Mouse (Mus musculus) cortical plate, adult 2 months (tissue): ENCODE measurements around the gene Kcnrg. TPM values are rescaled to one million over a fixed set of nuclear protein-coding genes. Genes with fewer than 3 reads are reported as not detected.

Source experiments
- H3K27ac ChIP-seq: fragments of 200-500 bp; 2 replicates; pipeline ENCODE4 v1.5.1; 2012; ENCODE audit warnings: low read length, control low read depth, inconsistent platforms; ENCODE audit not compliant: insufficient read depth
- H3K4me1 ChIP-seq: fragments of 200-500 bp; 2 replicates; pipeline ENCODE4 v1.6.1; 2011; ENCODE audit warnings: low read length; ENCODE audit not compliant: control insufficient read depth, insufficient read depth
- H3K4me3 ChIP-seq: fragments of 200-500 bp; 2 replicates; pipeline ENCODE4 v1.5.1; 2011; ENCODE audit warnings: mild to moderate bottlenecking, low read length, control low read depth; ENCODE audit not compliant: insufficient read depth
- CTCF ChIP-seq: fragments of 200-500 bp; IDR thresholded peaks from 2 replicates; pipeline ENCODE4 v1.5.1; 2011; ENCODE audit warnings: mild to moderate bottlenecking, control low read depth, low read length; ENCODE audit not compliant: insufficient read depth; ENCODE audit errors: extremely low read depth
- POLR2A ChIP-seq: fragments of 200-500 bp; IDR thresholded peaks from 2 replicates; pipeline ENCODE4 v1.6.1; 2011; ENCODE audit warnings: mild to moderate bottlenecking, low read length, control low read depth; ENCODE audit not compliant: insufficient read depth; ENCODE audit errors: extremely low read depth
- polyA plus RNA-seq: library from polyadenylated mRNA; depleted of rRNA; stranded (reverse); fragments of >200 nt; gene quantifications from 2 replicates; pipeline ENCODE4 v1.2.3, GENCODE M21; 2012

The Kcnrg gene
- polyA plus RNA-seq, 1 experiment, result 0.48 TPM

DNA sequence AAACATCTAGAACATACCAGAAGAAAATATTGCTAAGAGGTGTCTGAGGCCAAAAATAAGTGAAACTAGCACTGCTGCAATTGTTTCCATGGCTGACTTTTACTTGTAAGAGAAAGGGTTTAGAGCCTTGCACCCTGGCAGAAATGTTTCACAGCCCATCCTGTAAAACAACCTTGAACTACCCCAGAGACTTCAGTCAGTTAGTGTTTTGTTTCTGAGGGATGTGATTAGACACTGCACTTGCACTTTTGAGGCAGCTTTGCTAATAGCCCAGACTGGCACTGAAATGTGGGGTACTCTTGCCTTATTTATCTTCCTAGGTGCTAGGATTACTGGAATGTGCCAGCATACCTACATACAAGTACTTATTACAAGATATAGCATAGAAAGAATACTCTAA lies 28.7 kb downstream of the Kcnrg start:
- Histone ChIP-seq H3K4me3 (no peak overlapping the region), H3K27ac (no peak overlapping the region), H3K4me1 (no peaks in the 10 kb centered on the region)
- TF ChIP-seq POLR2A, result no peak
- no peak for TF ChIP-seq CTCF

DNA sequence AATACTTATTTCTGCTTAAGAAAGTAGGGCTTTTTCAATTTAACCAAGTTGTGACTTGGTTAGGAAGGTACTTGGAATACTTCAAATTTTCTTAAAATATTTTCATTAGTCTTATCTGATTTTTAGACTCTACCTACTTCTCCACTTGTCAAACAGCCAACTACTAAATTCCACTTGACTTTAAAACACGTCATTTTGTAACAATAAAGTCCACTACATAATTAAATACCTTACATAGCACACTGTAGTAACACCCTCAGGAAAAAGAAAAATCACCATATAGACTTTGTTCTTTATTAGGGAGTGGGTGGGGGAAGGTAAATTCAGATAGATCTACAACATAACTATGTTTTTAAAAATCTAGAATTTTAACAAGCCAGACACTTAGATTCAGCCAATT lies 35.4 kb downstream of the Kcnrg start:
- TF ChIP-seq POLR2A (no peak), CTCF (no peak)

DNA sequence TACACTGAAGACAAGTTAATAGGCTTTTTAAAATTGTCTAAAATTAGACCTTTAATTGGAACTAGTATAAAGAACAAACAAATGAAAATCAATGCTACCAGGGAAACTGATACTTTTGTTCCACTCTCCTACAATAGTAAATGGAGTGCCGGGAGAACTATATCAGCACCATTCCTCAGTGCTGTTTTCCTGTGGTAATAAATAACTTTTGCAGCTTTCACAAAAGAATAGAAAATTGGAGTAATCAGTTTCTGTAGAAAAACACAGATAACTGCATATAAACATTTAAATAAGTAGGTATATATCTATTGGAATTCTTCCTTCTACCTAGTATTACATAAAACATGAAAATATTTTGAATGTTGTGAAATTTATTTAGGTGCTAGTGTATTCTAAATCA lies 38.3 kb downstream of the Kcnrg start:
- Histone ChIP-seq H3K27ac (no peak overlapping the region), H3K4me3 (no peak overlapping the region), H3K4me1 (no peaks in the 10 kb centered on the region; the same call in 1 of the 2 replicates)
- TF ChIP-seq CTCF, result no peak
- TF ChIP-seq POLR2A, result no peak

More for the DNA sequence above, 35.4 kb downstream of the Kcnrg start:
- no peak overlapping the region for H3K4me3 ChIP-seq
- H3K27ac ChIP-seq, result no peak overlapping the region
- no peaks in the 10 kb centered on the region for H3K4me1 ChIP-seq

DNA sequence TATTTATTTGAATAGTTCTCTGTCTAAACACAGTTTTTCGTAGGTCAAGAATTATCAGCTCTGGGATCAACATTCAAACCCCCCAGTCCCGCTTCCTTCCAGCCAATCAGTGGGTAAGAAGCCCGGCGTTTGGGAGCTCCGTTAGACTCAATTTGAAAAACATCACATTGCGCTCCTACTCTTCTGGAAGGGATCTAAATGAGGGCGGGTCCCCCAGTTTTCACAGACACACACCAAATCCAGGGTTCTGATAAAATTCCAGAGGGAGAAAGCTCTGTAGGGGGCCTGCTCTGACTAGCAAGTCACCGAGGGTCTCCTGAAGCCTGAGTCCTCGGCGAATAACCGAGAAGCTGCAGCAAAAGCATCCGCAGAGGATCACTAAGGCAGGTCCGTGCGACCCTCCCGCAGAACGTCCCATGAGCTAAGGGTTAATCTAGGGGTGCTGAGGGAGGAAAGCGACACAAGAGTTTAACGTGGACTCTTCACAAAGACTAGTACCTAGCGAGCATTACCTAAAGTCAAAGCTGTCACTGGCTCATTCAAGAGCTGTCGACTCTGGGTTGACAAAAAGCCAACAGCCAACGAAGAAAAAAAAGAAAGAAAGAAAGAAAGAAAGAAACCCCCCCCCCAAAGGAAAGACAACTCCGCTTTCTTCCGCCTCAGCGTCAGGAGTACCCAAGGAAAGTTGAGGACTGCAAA lies 40.1 kb downstream of the Kcnrg start:
- peak overlapping the region; percentile 45 for H3K4me3 ChIP-seq
- H3K4me1 ChIP-seq, result no peaks in the 10 kb centered on the region; the same call in 1 of the 2 replicates
- TF ChIP-seq CTCF, result no peak
- H3K27ac ChIP-seq, result peak overlapping the region; percentile 65

DNA sequence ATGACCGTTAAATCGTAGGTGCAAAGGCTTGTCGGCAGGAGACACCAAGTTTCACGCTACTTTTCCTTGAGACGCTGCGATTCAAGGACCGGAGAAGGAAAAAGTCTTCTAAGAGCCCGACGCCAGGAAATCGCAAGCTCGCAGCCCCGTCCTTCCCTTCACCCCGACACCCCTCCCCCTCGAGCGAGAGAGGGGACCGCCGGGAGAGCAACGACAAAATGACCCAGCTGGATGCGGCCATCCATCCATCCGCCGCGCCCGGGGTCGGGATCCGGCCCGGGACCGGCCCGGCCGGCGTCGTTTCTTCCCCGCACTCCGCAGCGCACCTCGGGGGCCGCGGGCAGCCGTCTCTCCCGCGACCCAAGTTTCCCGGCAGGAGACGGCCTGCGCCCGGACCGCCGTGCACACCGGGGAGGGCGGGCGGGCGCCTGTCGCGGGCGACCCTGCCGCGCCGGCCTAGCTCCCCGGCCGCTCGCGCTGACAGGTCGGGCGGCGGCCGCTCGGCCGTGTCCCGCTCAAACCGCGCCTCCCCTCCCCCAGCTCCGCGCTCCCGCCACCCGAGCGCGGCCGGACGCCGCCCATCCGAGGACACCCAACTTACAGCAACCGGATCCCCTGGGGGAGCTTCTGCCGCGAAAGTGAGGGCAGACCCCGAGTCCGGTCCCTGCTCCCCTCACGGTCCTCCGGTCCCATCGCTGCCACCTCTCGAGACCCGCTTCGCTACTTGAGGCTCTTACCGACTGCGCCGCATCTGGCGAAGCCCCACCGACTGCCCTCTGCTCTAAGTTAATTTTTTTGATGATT lies 40.8 kb downstream of the Kcnrg start:
- Histone ChIP-seq H3K4me1 (no peaks in the 10 kb centered on the region; the same call in 1 of the 2 replicates), H3K27ac (peak overlapping the region; percentile 65), H3K4me3 (peak overlapping the region; percentile 45)
- TF ChIP-seq CTCF (no peak), POLR2A (no peak)

DNA sequence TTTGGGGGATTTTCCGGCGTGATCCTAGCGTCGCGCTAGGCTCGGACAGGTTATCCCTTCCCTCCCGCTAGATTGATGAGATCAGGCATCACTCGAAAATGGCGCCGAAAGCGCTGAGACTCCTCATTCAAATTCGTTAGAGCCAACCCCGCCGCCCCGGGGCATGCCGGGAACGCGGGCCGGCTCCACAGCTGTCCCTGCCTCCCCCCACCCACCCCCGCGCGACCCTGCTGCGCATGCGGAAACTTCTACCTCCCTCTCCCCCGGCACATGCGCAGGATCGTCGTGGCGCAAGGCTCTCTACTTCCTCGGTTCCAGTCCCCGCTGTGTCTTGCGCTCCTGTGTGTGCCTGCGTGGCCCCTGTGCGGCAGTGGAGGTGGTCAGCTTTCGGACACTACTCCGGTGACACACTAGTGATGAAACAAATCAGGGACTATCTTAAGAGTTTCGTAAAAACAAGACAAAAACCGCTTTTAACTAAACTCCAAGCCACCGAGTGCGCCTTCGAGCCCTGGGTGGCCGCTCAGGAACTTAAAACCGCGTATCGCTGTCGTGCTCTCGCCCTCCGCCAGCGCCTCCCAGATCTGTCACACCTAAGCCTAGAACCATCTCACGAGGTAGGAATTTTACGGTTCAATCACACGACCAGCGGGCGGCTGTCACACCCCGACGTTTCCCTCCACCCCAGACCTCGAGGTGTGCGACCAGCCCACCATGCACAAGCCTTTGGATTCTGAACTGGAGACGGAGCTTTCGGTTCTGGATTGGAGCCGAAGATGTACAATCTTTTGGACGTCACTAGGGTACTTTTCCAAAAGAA lies 41.6 kb downstream of the Kcnrg start:
- H3K4me3 ChIP-seq, result peak overlapping the region; percentile 45
- H3K4me1 ChIP-seq, result no peaks in the 10 kb centered on the region; the same call in 1 of the 2 replicates
- peak overlapping the region; percentile 36; the same call in 1 of the 2 replicates for H3K27ac ChIP-seq
- TF ChIP-seq POLR2A (peak; percentile 87), CTCF (no peak)

DNA sequence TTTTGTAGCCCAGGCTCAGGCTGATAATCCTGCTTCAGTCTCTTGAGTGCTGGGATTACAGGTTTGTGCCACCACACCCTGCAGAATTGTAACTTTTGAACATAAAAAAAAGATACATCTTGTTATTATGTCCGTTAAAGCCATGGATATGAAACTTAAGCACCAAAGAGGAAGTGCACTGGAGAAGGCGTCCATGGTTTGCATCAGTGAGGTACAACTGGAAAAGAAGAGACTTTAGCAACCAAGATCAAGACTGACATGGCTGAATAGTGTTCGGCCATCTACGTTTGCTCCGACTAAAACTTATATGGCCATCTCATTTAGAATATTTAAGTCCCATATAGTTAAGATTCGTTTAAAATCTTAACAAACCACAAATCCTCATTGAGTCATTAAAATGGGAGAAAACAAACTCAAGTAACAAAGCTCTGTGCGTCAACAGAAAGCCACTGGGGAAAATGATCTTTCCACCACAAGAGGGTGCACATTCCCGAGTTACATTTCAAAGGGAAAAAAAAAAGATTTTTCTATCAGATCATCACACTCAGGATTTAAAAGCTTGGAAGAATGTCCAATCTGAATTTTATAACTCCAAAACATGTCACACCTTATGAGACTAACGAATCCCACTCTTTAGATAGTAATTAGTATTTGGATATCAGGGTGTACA lies 43.2 kb downstream of the Kcnrg start:
- Histone ChIP-seq H3K4me1 (no peaks in the 10 kb centered on the region; the same call in 1 of the 2 replicates), H3K27ac (no peak overlapping the region), H3K4me3 (no peak overlapping the region)
- TF ChIP-seq POLR2A (no peak), CTCF (peak; percentile 49; the same call in 1 of the 2 replicates)

DNA sequence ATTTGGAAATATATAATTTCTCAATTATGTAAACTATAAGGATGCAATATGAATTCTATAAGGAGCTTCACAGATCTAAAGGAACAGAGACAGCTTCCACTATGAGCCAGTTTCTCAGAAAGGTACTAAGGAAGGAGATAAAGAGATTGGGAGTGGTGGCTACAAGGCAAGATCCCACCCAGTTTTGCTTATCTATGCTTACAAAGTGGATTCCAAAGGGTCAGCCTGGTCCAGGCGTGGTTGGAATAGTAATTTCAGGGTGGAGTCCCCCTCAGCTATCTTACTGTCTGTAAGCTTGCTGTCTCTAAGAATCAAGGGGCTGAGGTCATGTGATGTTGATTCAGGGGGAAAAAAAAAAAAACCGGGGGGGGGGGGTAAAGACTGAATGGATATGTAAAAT lies 49.2 kb downstream of the Kcnrg start:
- Histone ChIP-seq H3K4me1 (no peaks in the 10 kb centered on the region), H3K27ac (no peak overlapping the region), H3K4me3 (no peak overlapping the region)
- TF ChIP-seq CTCF, result no peak
- TF ChIP-seq POLR2A, result no peak

DNA sequence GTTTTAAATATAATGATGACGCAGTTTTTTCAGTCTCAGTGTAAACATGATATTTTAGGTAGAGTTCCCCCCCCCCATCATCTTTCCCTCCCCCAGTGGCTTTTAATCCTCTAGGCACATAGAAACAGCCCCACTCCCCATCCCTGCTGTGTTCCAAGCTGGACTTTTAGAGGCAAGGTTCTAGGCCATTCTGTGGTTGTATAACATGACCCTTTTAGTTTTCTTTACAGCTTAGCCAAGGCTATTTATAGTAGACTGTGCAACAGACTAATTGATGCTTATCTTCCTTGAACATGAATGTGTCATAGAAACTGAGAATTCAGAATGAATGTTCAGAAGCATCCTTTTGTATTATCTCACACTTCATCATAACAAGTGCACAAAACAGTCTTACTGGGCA lies 54.2 kb downstream of the Kcnrg start:
- H3K27ac ChIP-seq, result no peak overlapping the region
- no peak for TF ChIP-seq POLR2A
- no peaks in the 10 kb centered on the region for H3K4me1 ChIP-seq
- no peak overlapping the region for H3K4me3 ChIP-seq
